Mouse (Mus musculus) bone marrow, adult 2 months (tissue): ENCODE data around the gene Sec1.

ENCODE experiments used
- CTCF ChIP-seq: fragments of 200-500 bp; IDR thresholded peaks from 2 replicates; pipeline ENCODE4 v1.5.1; 2011; ENCODE audit warnings: low read length, control low read depth; ENCODE audit not compliant: control insufficient read depth, insufficient read depth
- POLR2A ChIP-seq: fragments of 200-500 bp; IDR thresholded peaks from 2 replicates; pipeline ENCODE4 v1.6.1; 2011; ENCODE audit warnings: low read depth, mild to moderate bottlenecking, control low read depth, low read length, borderline replicate concordance; ENCODE audit not compliant: control insufficient read depth

DNA sequence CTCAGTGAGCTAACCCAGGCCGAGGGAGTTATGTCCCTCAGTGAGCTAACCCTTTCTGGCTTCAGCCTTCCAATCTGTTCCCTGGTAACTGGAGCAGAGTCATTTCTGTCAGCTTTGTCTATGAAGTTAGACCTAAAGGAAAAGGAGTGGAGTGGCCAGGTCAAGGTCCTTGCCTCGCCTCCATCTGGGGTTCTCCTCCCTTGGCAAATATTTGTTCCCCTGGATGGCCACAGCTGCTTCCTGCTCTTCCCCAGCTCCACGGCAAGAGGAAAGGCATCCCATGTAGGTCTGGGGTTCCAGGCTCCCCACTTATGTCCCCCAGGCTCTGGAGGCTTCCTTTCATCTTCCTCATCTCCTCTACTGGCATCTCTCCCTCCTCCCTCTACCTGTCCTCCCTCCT lies 33.4 kb upstream of the Sec1 start:
- TF ChIP-seq CTCF (no peak), POLR2A (no peak)
